Mouse (Mus musculus) thymus, adult 2 months (tissue): ENCODE measurements around the gene Nfatc3. TPM values are rescaled to one million over a fixed set of nuclear protein-coding genes. Genes with fewer than 3 reads are reported as not detected.

Source experiments
- DNase-seq: peaks from one replicate; pipeline ENCODE4 v3.0.0; 2021
- H3K27ac ChIP-seq: fragments of 200-500 bp; 2 replicates; pipeline ENCODE4 v1.5.1; 2012; ENCODE audit warnings: low read length, control low read depth; ENCODE audit not compliant: control insufficient read depth, insufficient read depth
- H3K27me3 ChIP-seq: fragments of 200-500 bp; 2 replicates; pipeline ENCODE4 v1.6.1; 2012; ENCODE audit warnings: mild to moderate bottlenecking, low read length, moderate library complexity, mixed read lengths; ENCODE audit not compliant: control insufficient read depth, insufficient read depth
- H3K36me3 ChIP-seq: fragments of 200-500 bp; 2 replicates; pipeline ENCODE4 v1.6.1; 2012; ENCODE audit warnings: mild to moderate bottlenecking, low read length, moderate library complexity; ENCODE audit not compliant: control insufficient read depth, insufficient read depth
- H3K4me1 ChIP-seq: fragments of 200-500 bp; replicated peaks from 2 replicates; pipeline ENCODE4 v1.6.1; 2012; ENCODE audit warnings: low read length; ENCODE audit not compliant: control insufficient read depth, insufficient read depth
- H3K4me3 ChIP-seq: fragments of 200-500 bp; 2 replicates; pipeline ENCODE4 v1.5.1; 2012; ENCODE audit warnings: mild to moderate bottlenecking, low read length, control low read depth, moderate library complexity; ENCODE audit not compliant: control insufficient read depth, insufficient read depth
- CTCF ChIP-seq: fragments of 200-500 bp; IDR thresholded peaks from 2 replicates; pipeline ENCODE4 v1.5.1; 2012; ENCODE audit warnings: mild to moderate bottlenecking, control low read depth, low read length, moderate library complexity, borderline replicate concordance; ENCODE audit not compliant: control insufficient read depth, poor library complexity, insufficient read depth; ENCODE audit errors: extremely low read depth
- POLR2A ChIP-seq: fragments of 200-500 bp; IDR thresholded peaks from 2 replicates; pipeline ENCODE4 v1.6.1; 2012; ENCODE audit warnings: mild to moderate bottlenecking, low read length, control low read depth, moderate library complexity; ENCODE audit not compliant: control insufficient read depth, poor library complexity, insufficient read depth; ENCODE audit errors: extremely low read depth
- WGBS: fragments of 180-500 bp; shearing (Covaris S2); methylation state at CpG from one replicate; pipeline ENCODE4 v1.1.7; 2018; 5-methylcytosine and 5-hydroxymethylcytosine counted together
- polyA plus RNA-seq: library from polyadenylated mRNA; depleted of rRNA; stranded (reverse); fragments of >200 nt; gene quantifications from 2 replicates; pipeline ENCODE4 v1.2.3, GENCODE M21; 2012

The Nfatc3 gene
- polyA plus RNA-seq, 1 experiment = 161 TPM

- peaks cover 67% of the 10 kb centered on the region for H3K4me1 ChIP-seq
- H3K4me3 ChIP-seq = no peak overlapping the region
- H3K36me3 ChIP-seq = no peaks in the 10 kb centered on the region
- DNase-seq = peak; percentile 48
- H3K27me3 ChIP-seq = no peaks in the 10 kb centered on the region
- TF ChIP-seq CTCF = no peak
- no peak for TF ChIP-seq POLR2A
- peak overlapping the region; percentile 94 for H3K27ac ChIP-seq
- WGBS = 20% methylated on average over 3 of the region's 3 CpGs
Observed at GRCm38 (mm10) chr8:106055038-106055437, 3.6 kb upstream of the Nfatc3 start.

- no peaks in the 10 kb centered on the region for H3K27me3 ChIP-seq
- no peak overlapping the region for H3K4me3 ChIP-seq
- no peak for TF ChIP-seq CTCF
- no peak for TF ChIP-seq POLR2A
- DNase-seq = no peak
- H3K4me1 ChIP-seq = peaks cover 61% of the 10 kb centered on the region
- peak overlapping the region; percentile 54 for H3K27ac ChIP-seq
- 69% methylated on average over 4 of the region's 4 CpGs for WGBS
- no peaks in the 10 kb centered on the region for H3K36me3 ChIP-seq
Observed at GRCm38 (mm10) chr8:106056455-106056982, 2.1 kb upstream of the Nfatc3 start.

GRCm38 (mm10) chr8:106059613-106060371 is 1.2 kb downstream of the Nfatc3 start:
- Histone ChIP-seq H3K27me3 (no peaks in the 10 kb centered on the region), H3K36me3 (0 out of 2 replicates have a peak, but pooled peaks cover 3% of the 10 kb centered on the region), H3K4me3 (peak overlapping the region; percentile 96), H3K27ac (peak overlapping the region; percentile 98), H3K4me1 (peaks cover 35% of the 10 kb centered on the region)
- no peak for DNase-seq
- TF ChIP-seq POLR2A = peak; percentile 8; the same call in 1 of the 2 replicates
- peak; percentile 50; the same call in 1 of the 2 replicates for TF ChIP-seq CTCF
- WGBS = under 1% methylated on average over 83 of the region's 83 CpGs

GRCm38 (mm10) chr8:106060521-106060920 is 1.9 kb downstream of the Nfatc3 start:
- Histone ChIP-seq H3K4me3 (peak overlapping the region; percentile 53), H3K27me3 (no peaks in the 10 kb centered on the region), H3K36me3 (0 out of 2 replicates have a peak, but pooled peaks cover 3% of the 10 kb centered on the region), H3K27ac (peak overlapping the region; percentile 73), H3K4me1 (peaks cover 29% of the 10 kb centered on the region)
- TF ChIP-seq CTCF = no peak
- no peak for TF ChIP-seq POLR2A
- WGBS = 0% methylated on average over 3 of the region's 3 CpGs
- DNase-seq = no peak

GRCm38 (mm10) chr8:106061686-106062085 is 3.0 kb downstream of the Nfatc3 start:
- H3K27me3 ChIP-seq = no peaks in the 10 kb centered on the region
- TF ChIP-seq POLR2A = no peak
- no peak for TF ChIP-seq CTCF
- 14% methylated on average over 6 of the region's 6 CpGs for WGBS
- peaks cover 21% of the 10 kb centered on the region for H3K4me1 ChIP-seq
- DNase-seq = no peak
- peak overlapping the region; percentile 53; the same call in 1 of the 2 replicates for H3K27ac ChIP-seq
- peak overlapping the region; percentile 42 for H3K4me3 ChIP-seq
- 0 out of 2 replicates have a peak, but pooled peaks cover 3% of the 10 kb centered on the region for H3K36me3 ChIP-seq

GRCm38 (mm10) chr8:106063046-106063445 is 4.4 kb downstream of the Nfatc3 start:
- TF ChIP-seq POLR2A = no peak
- no peak for TF ChIP-seq CTCF
- DNase-seq = no peak
- H3K36me3 ChIP-seq = 0 out of 2 replicates have a peak, but pooled peaks cover 3% of the 10 kb centered on the region
- H3K27ac ChIP-seq = no peak overlapping the region
- H3K27me3 ChIP-seq = no peaks in the 10 kb centered on the region
- H3K4me3 ChIP-seq = no peak overlapping the region
- peaks cover 15% of the 10 kb centered on the region for H3K4me1 ChIP-seq
- 58% methylated on average over 7 of the region's 7 CpGs for WGBS
